Mouse (Mus musculus): ENCODE measurements around the gene Zan. TPM values are rescaled to one million over a fixed set of nuclear protein-coding genes. Genes with fewer than 3 reads are reported as not detected.

Gene Zan
- total and polyA plus RNA-seq, 3 experiments: 0.04 to 0.10 TPM; not detected in 1

- dilution Hi-C loops (cut with MboI; ENCODE audit: extremely low pct_ligation_motif_present, extremely low pct_unique_long_range_greater_than_20kb, low sequenced_read_pairs) (no loop called here), in situ Hi-C loops (cut with MboI; ENCODE audit: low pct_ligation_motif_present, low pct_unique_long_range_greater_than_20kb, low sequenced_read_pairs) (no loop called here)
- H3K4me1 ChIP-seq (ENCODE audit: control insufficient read depth in 1 of 2, insufficient read depth in 2 of 2): no peaks in the 10 kb centered on the region; a peak in 1 of 4 replicates
- no peaks in the 10 kb centered on the region for H3K79me2 ChIP-seq (replicated peaks; ENCODE audit: control insufficient read depth, extremely low read depth, insufficient read depth, poor library complexity, severe bottlenecking)
- no peak overlapping the region for H3K9ac ChIP-seq (ENCODE audit: insufficient read depth, low read depth)
- H3K27ac ChIP-seq (ENCODE audit: insufficient read depth, low read depth): no peak overlapping the region
- no peak for DNase-seq (ENCODE audit: extremely low read depth)
- TF ChIP-seq CHD2 (IDR thresholded peaks at IDR 0.05; ENCODE audit: low read length) (no peak), SIN3A (IDR thresholded peaks at IDR 0.05; ENCODE audit: low read length) (no peak), MAFK (IDR thresholded peaks at IDR 0.05; ENCODE audit: insufficient replicate concordance, low read length) (no peak), CHD1 (IDR thresholded peaks at IDR 0.05; ENCODE audit: low read depth, low read length) (no peak), GABPA (IDR thresholded peaks at IDR 0.05; ENCODE audit: insufficient replicate concordance, low read depth, low read length) (no peak), ELF1 (IDR thresholded peaks at IDR 0.05; ENCODE audit: low read depth, low read length) (no peak), MAX (IDR thresholded peaks at IDR 0.05; ENCODE audit: low read length) (no peak), HCFC1 (IDR thresholded peaks at IDR 0.05; ENCODE audit: low read depth, low read length) (no peak)
- no peaks in the 10 kb centered on the region for H3K36me3 ChIP-seq (replicated peaks in 1 of 2; ENCODE audit: control insufficient read depth in 1 of 2, insufficient read depth in 1 of 2, low read length in 1 of 2)
- no peak overlapping the region for H3K4me2 ChIP-seq (ENCODE audit: insufficient read depth, low read depth, poor library complexity, severe bottlenecking)
- no peaks in the 10 kb centered on the region for H3K9me3 ChIP-seq (replicated peaks; ENCODE audit: low read length)
- H3K27me3 ChIP-seq (replicated peaks): peaks cover 87% of the 10 kb centered on the region
- no peak overlapping the region for H3K4me3 ChIP-seq (replicated peaks in 1 of 3; ENCODE audit: low read depth in 2 of 3, low read length in 2 of 3, poor library complexity in 1 of 3)
These were observed 57.8 kb downstream of the Zan start for GRCm38 (mm10) chr5:137419105-137419504.

DNA sequence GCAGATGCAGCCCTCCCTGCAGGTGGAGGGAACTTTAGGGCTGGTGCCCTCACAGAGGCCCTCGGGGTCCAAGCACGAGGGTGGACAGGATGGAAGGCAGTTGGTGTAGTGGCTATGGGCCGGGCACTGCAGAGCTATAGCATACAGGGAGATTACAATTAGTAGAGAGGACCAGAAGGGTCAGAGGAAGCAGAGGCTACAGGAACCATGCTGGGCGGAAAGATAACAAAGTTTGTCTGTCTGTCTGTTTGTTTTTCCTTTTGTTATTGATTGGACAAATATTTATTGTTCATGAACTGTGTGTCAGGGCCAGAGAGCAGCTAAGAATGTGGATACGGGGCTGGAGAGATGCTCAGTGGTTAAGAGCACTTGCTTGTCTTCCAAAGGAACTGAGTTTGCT lies 62.6 kb downstream of the Zan start:
- H3K36me3 ChIP-seq (replicated peaks in 1 of 2; ENCODE audit: control insufficient read depth in 1 of 2, insufficient read depth in 1 of 2, low read length in 1 of 2): no peaks in the 10 kb centered on the region
- no peak for DNase-seq (ENCODE audit: extremely low read depth)
- dilution Hi-C loops (cut with MboI; ENCODE audit: extremely low pct_ligation_motif_present, extremely low pct_unique_long_range_greater_than_20kb, low sequenced_read_pairs): no loop called here
- H3K4me3 ChIP-seq (replicated peaks in 1 of 3; ENCODE audit: low read depth in 2 of 3, low read length in 2 of 3, poor library complexity in 1 of 3): no peak overlapping the region
- no peak overlapping the region for H3K27ac ChIP-seq (ENCODE audit: insufficient read depth, low read depth)
- H3K9ac ChIP-seq (ENCODE audit: insufficient read depth, low read depth): no peak overlapping the region
- no peaks in the 10 kb centered on the region for H3K9me3 ChIP-seq (replicated peaks; ENCODE audit: low read length)
- peaks cover 89% of the 10 kb centered on the region for H3K27me3 ChIP-seq (replicated peaks)
- in situ Hi-C loops (cut with MboI; ENCODE audit: low pct_ligation_motif_present, low pct_unique_long_range_greater_than_20kb, low sequenced_read_pairs): no loop called here
- no peak overlapping the region for H3K4me2 ChIP-seq (ENCODE audit: insufficient read depth, low read depth, poor library complexity, severe bottlenecking)
- no peaks in the 10 kb centered on the region for H3K79me2 ChIP-seq (replicated peaks; ENCODE audit: control insufficient read depth, extremely low read depth, insufficient read depth, poor library complexity, severe bottlenecking)
- TF ChIP-seq HCFC1 (IDR thresholded peaks at IDR 0.05; ENCODE audit: low read depth, low read length) (no peak), NRF1 (IDR thresholded peaks at IDR 0.05; ENCODE audit: low read depth, low read length) (no peak), CTCF (conservative IDR thresholded peaks at IDR 0.05 in 1 of 2, IDR thresholded peaks at IDR 0.05 in 1 of 2; ENCODE audit: low read depth in 2 of 2, low read length in 2 of 2) (no peak), ZKSCAN1 (IDR thresholded peaks at IDR 0.05; ENCODE audit: borderline replicate concordance, low read depth, low read length) (no peak), JUN (IDR thresholded peaks at IDR 0.05; ENCODE audit: insufficient read depth, low read depth, low read length) (no peak), ELF1 (IDR thresholded peaks at IDR 0.05; ENCODE audit: low read depth, low read length) (no peak), CHD2 (IDR thresholded peaks at IDR 0.05; ENCODE audit: low read length) (no peak), E2F4 (IDR thresholded peaks at IDR 0.05; ENCODE audit: insufficient replicate concordance, low read depth, low read length) (no peak)
- H3K4me1 ChIP-seq (ENCODE audit: control insufficient read depth in 1 of 2, insufficient read depth in 2 of 2): peaks cover 4 to 8% of the 10 kb centered on the region in 2 experiments; a peak in 2 of 4 replicates

DNA sequence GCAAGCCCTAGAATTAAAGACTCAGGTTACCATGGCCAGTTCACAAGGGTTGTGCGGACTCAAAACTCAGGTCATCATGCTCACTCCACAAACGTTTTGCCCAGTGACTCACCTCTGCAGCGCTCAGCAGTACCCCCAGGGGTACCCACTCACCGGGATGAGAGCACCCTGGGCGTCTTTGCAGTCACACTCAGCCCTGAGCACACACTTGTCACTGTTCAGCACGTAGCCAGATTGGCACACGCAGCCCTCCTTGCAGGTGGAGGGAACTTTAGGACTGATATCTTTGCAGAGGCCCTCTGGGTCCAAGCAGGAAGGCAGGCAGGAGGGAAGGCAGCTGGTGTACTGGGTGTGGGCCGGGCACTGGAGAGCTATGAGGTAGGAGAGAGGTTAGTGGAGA lies 65.6 kb downstream of the Zan start:
- no peak overlapping the region for H3K4me2 ChIP-seq (ENCODE audit: insufficient read depth, low read depth, poor library complexity, severe bottlenecking)
- no peak overlapping the region for H3K27ac ChIP-seq (ENCODE audit: insufficient read depth, low read depth)
- no peak overlapping the region for H3K4me3 ChIP-seq (replicated peaks in 1 of 3; ENCODE audit: low read depth in 2 of 3, low read length in 2 of 3, poor library complexity in 1 of 3)
- dilution Hi-C loops (cut with MboI; ENCODE audit: extremely low pct_ligation_motif_present, extremely low pct_unique_long_range_greater_than_20kb, low sequenced_read_pairs) (no loop called here), in situ Hi-C loops (cut with MboI; ENCODE audit: low pct_ligation_motif_present, low pct_unique_long_range_greater_than_20kb, low sequenced_read_pairs) (no loop called here)
- H3K36me3 ChIP-seq (replicated peaks in 1 of 2; ENCODE audit: control insufficient read depth in 1 of 2, insufficient read depth in 1 of 2, low read length in 1 of 2): no peaks in the 10 kb centered on the region
- no peaks in the 10 kb centered on the region for H3K9me3 ChIP-seq (replicated peaks; ENCODE audit: low read length)
- no peak for TF ChIP-seq MEF2A (IDR thresholded peaks at IDR 0.05; ENCODE audit: borderline replicate concordance, low read depth, low read length)
- TF ChIP-seq ZC3H11A (IDR thresholded peaks at IDR 0.05; ENCODE audit: low read depth, low read length): no peak
- TF ChIP-seq SMC3 (IDR thresholded peaks at IDR 0.05; ENCODE audit: low read depth, low read length): no peak
- TF ChIP-seq PAX5 (IDR thresholded peaks at IDR 0.05; ENCODE audit: low read length): no peak
- TF ChIP-seq GABPA (IDR thresholded peaks at IDR 0.05; ENCODE audit: insufficient replicate concordance, low read depth, low read length): no peak
- TF ChIP-seq RAD21 (IDR thresholded peaks at IDR 0.05; ENCODE audit: low read depth, low read length): no peak
- no peak for TF ChIP-seq ETS1 (conservative IDR thresholded peaks at IDR 0.05; ENCODE audit: low read depth, low read length)
- no peak for DNase-seq (ENCODE audit: extremely low read depth)
- H3K27me3 ChIP-seq (replicated peaks): peaks cover 91% of the 10 kb centered on the region
- H3K9ac ChIP-seq (ENCODE audit: insufficient read depth, low read depth): no peak overlapping the region
- H3K79me2 ChIP-seq (replicated peaks; ENCODE audit: control insufficient read depth, extremely low read depth, insufficient read depth, poor library complexity, severe bottlenecking): no peaks in the 10 kb centered on the region
- H3K4me1 ChIP-seq (ENCODE audit: control insufficient read depth in 1 of 2, insufficient read depth in 2 of 2): peaks cover 4 to 8% of the 10 kb centered on the region in 2 experiments; a peak in 2 of 4 replicates

All from CH12.LX (cell line).